Mouse (Mus musculus): ENCODE results near the gene A930002H24Rik.

Gene A930002H24Rik

DNA sequence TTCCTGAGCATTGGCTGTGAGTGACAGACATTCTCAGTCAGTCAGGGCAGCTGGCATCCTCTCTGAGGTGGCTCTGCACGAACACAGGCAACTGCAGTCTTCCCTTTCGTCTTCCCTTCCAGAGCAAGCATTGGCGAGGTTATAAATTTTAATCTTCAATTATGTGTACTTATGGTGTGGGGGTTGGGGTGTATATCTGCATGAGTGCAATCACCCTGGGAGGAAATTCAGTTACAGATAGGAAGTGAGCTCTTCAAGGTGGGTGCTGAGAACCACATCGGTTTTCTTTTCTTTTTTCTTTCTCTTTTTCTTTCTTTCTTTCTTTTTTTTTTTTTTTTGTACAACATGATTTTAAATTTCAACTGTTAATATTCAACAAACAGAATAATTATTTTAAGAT is 32.0 kb downstream of the A930002H24Rik start:
- DNase-seq (ENCODE audit: low read depth): no peak

DNA sequence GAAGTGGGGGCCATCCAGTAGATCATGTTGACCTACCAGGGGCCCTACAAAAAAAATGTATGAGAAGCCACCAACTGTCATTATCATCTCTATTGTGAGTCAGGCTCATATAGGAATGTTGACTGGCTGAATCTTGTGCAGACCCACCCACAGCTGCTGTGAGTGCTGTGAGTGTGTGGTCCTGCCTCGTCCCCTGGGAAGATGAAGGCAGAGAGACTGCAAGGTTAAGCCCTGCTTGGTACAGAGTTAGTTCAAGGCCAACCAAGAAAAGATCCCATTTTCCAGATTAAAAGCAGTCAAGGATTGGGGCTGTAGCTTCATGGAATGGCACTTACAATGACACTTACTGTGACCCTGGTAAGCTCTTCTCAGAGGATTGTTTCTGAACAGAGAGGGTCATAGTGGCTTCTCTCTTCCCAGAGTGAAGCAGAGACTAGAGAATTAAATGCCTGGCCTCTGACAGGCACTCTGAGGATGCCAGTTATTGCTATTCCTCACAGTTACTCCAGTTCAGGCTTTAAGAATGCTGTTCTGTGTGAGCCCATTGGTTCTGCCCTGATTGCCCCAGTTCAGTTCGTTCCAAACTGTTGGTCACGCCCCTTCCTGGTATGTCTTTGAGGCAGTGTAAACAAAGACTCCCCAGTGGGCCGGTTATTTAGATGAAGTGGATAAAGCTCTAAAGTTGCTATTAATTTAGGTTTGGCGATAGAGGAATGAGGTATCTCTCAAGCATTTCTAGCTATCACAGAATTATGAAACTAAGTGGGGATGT is 34.8 kb downstream of the A930002H24Rik start:
- DNase-seq (ENCODE audit: low read depth): no peak

DNA sequence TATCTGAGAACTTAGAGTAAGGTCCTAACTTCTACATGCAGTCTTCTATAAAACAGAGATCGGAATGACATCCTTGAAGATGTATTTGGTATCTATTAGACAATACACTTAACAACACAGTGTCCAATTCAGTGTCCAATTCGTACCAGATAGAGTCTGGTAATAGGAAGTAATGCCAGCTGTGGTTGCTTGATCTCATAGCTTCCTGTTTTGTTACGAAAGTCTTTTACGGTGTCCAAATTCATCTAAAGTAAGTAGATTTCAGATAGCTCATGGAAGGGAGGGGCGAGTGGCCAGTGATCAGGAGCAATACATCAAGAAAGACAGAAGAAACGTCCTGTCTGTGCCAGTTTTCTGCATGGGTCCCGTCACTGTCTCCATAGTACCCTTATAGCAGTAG is 36.8 kb downstream of the A930002H24Rik start:
- no peak for DNase-seq (ENCODE audit: low read depth)

DNA sequence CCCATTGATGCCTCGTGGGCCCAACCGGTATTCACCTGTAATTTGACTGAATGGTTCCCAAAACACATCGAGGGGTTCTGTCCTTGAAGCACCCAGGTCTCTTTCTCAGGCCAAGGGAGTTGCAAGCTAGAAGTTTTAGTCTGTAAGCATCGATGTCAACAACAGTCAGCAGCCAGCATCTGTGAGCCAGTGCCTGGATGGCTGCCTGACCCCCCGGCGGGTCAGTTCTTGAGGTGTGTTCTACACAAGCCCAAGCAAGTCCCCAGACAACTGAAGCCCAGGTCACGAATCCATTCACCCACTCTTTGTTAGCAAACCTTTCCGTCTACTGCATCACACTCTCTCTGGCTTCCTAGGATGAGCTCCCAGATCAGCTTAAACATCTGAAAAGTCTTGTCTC is 37.4 kb downstream of the A930002H24Rik start:
- DNase-seq (ENCODE audit: low read depth): no peak

DNA sequence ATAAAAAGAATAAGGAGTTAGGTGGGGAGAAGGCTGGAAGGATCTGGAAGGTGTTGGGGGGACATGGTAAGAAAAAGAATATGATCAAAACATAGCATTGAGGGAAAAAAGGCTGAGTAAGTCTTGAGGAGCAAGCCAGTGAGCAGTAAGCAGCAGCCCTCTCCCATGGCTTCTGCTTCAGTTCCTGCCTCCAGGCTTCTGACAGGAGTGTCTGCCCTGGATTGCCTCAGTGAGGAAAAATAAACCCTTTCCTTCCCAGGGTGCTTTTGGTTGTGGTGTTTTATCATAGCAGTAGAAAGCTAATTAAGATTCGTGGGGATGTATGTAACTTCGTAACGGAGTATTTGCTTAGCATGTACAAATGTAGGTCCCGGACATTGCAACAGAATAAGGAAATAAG is 39.5 kb downstream of the A930002H24Rik start:
- no peak for DNase-seq (ENCODE audit: low read depth)

DNA sequence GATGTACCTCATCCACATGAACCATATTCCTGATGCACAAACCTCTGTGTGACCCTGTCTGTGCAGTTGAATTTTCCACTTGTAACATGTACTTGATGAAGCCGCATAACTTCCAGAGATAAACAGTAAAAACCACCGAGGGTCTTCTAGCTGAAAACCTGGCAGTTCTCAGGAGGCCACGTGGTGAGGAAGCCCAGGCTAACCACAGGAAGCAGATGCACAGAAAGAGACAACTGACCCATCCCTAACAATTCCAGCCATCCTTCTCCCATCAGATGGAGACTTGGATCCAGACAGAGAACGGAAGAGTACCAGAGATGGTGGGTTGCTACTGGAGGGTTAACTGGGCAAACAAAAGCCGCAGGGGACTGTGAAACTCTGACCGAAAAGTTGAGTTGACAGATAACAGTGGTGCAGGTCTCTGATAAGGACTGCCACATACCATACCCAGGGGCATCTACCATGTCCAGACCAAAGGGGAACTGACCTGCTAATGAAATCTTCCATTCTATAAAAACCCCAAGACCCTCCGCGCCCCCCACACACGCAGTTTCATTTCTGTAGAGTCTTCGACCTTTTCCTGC is 45.1 kb downstream of the A930002H24Rik start:
- peak; percentile 12 for DNase-seq (ENCODE audit: low read depth)

DNA sequence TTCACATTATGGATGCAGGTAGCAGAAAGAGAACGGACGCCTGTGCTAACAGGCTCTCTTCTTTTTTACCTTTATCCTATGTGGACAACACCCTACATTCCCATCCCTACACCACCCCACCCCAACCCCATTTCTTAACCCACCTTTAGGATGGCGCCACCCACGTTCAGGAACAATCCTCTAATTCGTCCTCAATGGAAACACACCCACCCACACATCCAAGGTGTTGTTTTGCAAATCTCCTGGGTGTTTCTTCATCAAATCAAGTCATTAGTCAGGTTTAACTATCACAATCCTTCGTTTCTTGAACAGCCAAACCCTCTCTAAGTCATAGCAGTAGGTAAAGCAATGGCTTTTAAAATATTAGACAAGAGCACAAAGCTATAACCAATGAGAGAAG is 50.0 kb downstream of the A930002H24Rik start:
- DNase-seq (ENCODE audit: low read depth): no peak
